Mouse (Mus musculus) layer of hippocampus, postnatal 25 days (tissue): ENCODE data around the gene Mfap1a. TPM values are rescaled to one million over a fixed set of nuclear protein-coding genes. Genes with fewer than 3 reads are reported as not detected.
"Not testable (repeated sequence)": the region's sequence is repeated elsewhere in the genome, so short reads cannot be mapped to it uniquely, and the experiment has no call there.

Experiments used
- DNase-seq, 2 experiments: peaks; one replicate each; pipeline ENCODE4 v3.0.0; 2022; ENCODE audit warnings: mixed read lengths in 2 of 2, low spot score in 1 of 2; ENCODE audit errors: extremely low spot score in 1 of 2
- total RNA-seq, 2 experiments: library from RNA; stranded (reverse); gene quantifications; 2 replicates each; pipeline ENCODE4 v1.2.3; 2021

The Mfap1a gene
- total RNA-seq, result 10 to 100 TPM; 31.2 to 34.0 TPM

- peak; percentile 62 to 71 for DNase-seq
These were observed at the start of gene Mfap1a, which contains the start of gene Wdr76 for GRCm38 (mm10) chr2:121505942-121506882. Mfap1a (minus strand) TSS chr2:121506665. Wdr76 (plus strand) TSS chr2:121506723.

- no peak for DNase-seq
These were observed 44.8 kb upstream of the Mfap1a start for GRCm38 (mm10) chr2:121551271-121551670.

- no peak for DNase-seq
These were observed 43.2 kb upstream of the Mfap1a start for GRCm38 (mm10) chr2:121549630-121550029.

GRCm38 (mm10) chr2:121544829-121545228, 38.4 kb upstream of the Mfap1a start:
- DNase-seq, result no peak

- DNase-seq, result no peak
These were observed 18.6 kb upstream of the Mfap1a start for GRCm38 (mm10) chr2:121525056-121525455.

GRCm38 (mm10) chr2:121522830-121523229, 16.4 kb upstream of the Mfap1a start:
- DNase-seq, result not testable (repeated sequence)

- no peak for DNase-seq
These were observed 15.5 kb upstream of the Mfap1a start for GRCm38 (mm10) chr2:121522006-121522405.

- DNase-seq, result not testable (repeated sequence)
These were observed 12.2 kb upstream of the Mfap1a start for GRCm38 (mm10) chr2:121518711-121519110.

GRCm38 (mm10) chr2:121518106-121518505, 11.6 kb upstream of the Mfap1a start:
- no peak for DNase-seq

GRCm38 (mm10) chr2:121514211-121514610, 7.7 kb upstream of the Mfap1a start:
- no peak for DNase-seq

GRCm38 (mm10) chr2:121512991-121513765, 6.7 kb upstream of the Mfap1a start:
- DNase-seq, result not testable (repeated sequence)

- DNase-seq, result no peak
These were observed 4.9 kb upstream of the Mfap1a start for GRCm38 (mm10) chr2:121511401-121511800.

GRCm38 (mm10) chr2:121509584-121509983, 3.1 kb upstream of the Mfap1a start:
- peak; percentile 28 to 31 for DNase-seq

- no peak for DNase-seq
These were observed 1.5 kb upstream of the Mfap1a start for GRCm38 (mm10) chr2:121507951-121508330.

GRCm38 (mm10) chr2:121507173-121507950, 897 bp upstream of the Mfap1a start:
- no peak for DNase-seq

- DNase-seq, result not testable (repeated sequence)
These were observed 4.9 kb downstream of the Mfap1a start for GRCm38 (mm10) chr2:121501550-121501949.

- DNase-seq, result not testable (repeated sequence)
These were observed 22.1 kb downstream of the Mfap1a start for GRCm38 (mm10) chr2:121484403-121484802.

- no peak for DNase-seq
These were observed 22.9 kb downstream of the Mfap1a start for GRCm38 (mm10) chr2:121483576-121483975.

GRCm38 (mm10) chr2:121480916-121481315, 25.5 kb downstream of the Mfap1a start:
- not testable (repeated sequence) for DNase-seq

- DNase-seq, result no peak
These were observed 26.0 kb downstream of the Mfap1a start for GRCm38 (mm10) chr2:121480498-121480897.
